Mouse (Mus musculus): ENCODE data around the gene Rab6b. TPM values are rescaled to one million over a fixed set of nuclear protein-coding genes. Genes with fewer than 3 reads are reported as not detected.

The Rab6b gene
- polyA plus RNA-seq, 1 experiment from 2014 or later: 7.3 TPM

- H3K27me3 ChIP-seq (ENCODE audit: insufficient read depth, low read length): no peaks in the 10 kb centered on the region
- no peak overlapping the region for H3K4me3 ChIP-seq (replicated peaks; ENCODE audit: low read depth, low read length)
- H3K9ac ChIP-seq (ENCODE audit: low read depth, low read length): no peak overlapping the region
- H3K4me2 ChIP-seq (ENCODE audit: low read length): no peak overlapping the region
- DNase-seq (ENCODE audit: low spot score) (no peak), ATAC-seq (replicated peaks; ENCODE audit: low FRiP score, low read depth) (no peak)
- H3K27ac ChIP-seq: no peak overlapping the region
- 87% methylated on average over 3 of the region's 3 CpGs for WGBS
- no peaks in the 10 kb centered on the region for H3K9me3 ChIP-seq (replicated peaks; ENCODE audit: low read length)
- no peaks in the 10 kb centered on the region for H3K36me3 ChIP-seq (ENCODE audit: insufficient read depth, low read length)
- H3K4me1 ChIP-seq (replicated peaks; ENCODE audit: insufficient read depth, low read length): no peaks in the 10 kb centered on the region
- TF ChIP-seq CTCF (IDR thresholded peaks at IDR 0.05; ENCODE audit: low read depth): no peak
These were observed 28.2 kb upstream of the Rab6b start for GRCm38 (mm10) chr9:103083405-103083804.

GRCm38 (mm10) chr9:103086736-103087135, 24.9 kb upstream of the Rab6b start:
- H3K27me3 ChIP-seq (ENCODE audit: insufficient read depth, low read length): no peaks in the 10 kb centered on the region
- WGBS: 92% methylated on average over 6 of the region's 6 CpGs
- no peak for DNase-seq (ENCODE audit: low spot score)
- no peaks in the 10 kb centered on the region for H3K9me3 ChIP-seq (replicated peaks; ENCODE audit: low read length)
- no peaks in the 10 kb centered on the region for H3K36me3 ChIP-seq (ENCODE audit: insufficient read depth, low read length)
- no peak overlapping the region for H3K9ac ChIP-seq (ENCODE audit: low read depth, low read length)
- H3K4me1 ChIP-seq (replicated peaks; ENCODE audit: insufficient read depth, low read length): no peaks in the 10 kb centered on the region; the same call in 1 of the 2 replicates
- H3K4me3 ChIP-seq (replicated peaks; ENCODE audit: low read depth, low read length): no peak overlapping the region
- no peak for TF ChIP-seq CTCF (IDR thresholded peaks at IDR 0.05; ENCODE audit: low read depth)
- ATAC-seq (replicated peaks; ENCODE audit: low FRiP score, low read depth): no peak
- H3K27ac ChIP-seq: no peak overlapping the region
- no peak overlapping the region for H3K4me2 ChIP-seq (ENCODE audit: low read length)

GRCm38 (mm10) chr9:103087301-103087700, 24.3 kb upstream of the Rab6b start:
- H3K9me3 ChIP-seq (replicated peaks; ENCODE audit: low read length): no peaks in the 10 kb centered on the region
- ATAC-seq (replicated peaks; ENCODE audit: low FRiP score, low read depth) (no peak), DNase-seq (ENCODE audit: low spot score) (no peak)
- 28% methylated on average over 8 of the region's 8 CpGs for WGBS
- no peak for TF ChIP-seq CTCF (IDR thresholded peaks at IDR 0.05; ENCODE audit: low read depth)
- no peak overlapping the region for H3K4me2 ChIP-seq (ENCODE audit: low read length)
- H3K36me3 ChIP-seq (ENCODE audit: insufficient read depth, low read length): no peaks in the 10 kb centered on the region
- no peaks in the 10 kb centered on the region for H3K27me3 ChIP-seq (ENCODE audit: insufficient read depth, low read length)
- H3K4me3 ChIP-seq (replicated peaks; ENCODE audit: low read depth, low read length): no peak overlapping the region
- no peaks in the 10 kb centered on the region; the same call in 1 of the 2 replicates for H3K4me1 ChIP-seq (replicated peaks; ENCODE audit: insufficient read depth, low read length)
- H3K27ac ChIP-seq: no peak overlapping the region
- H3K9ac ChIP-seq (ENCODE audit: low read depth, low read length): no peak overlapping the region

GRCm38 (mm10) chr9:103088661-103089060, 22.9 kb upstream of the Rab6b start:
- Histone ChIP-seq H3K27me3 (ENCODE audit: insufficient read depth, low read length) (no peaks in the 10 kb centered on the region), H3K36me3 (ENCODE audit: insufficient read depth, low read length) (no peaks in the 10 kb centered on the region), H3K4me1 (replicated peaks; ENCODE audit: insufficient read depth, low read length) (no peaks in the 10 kb centered on the region; the same call in 1 of the 2 replicates), H3K9me3 (replicated peaks; ENCODE audit: low read length) (no peaks in the 10 kb centered on the region), H3K9ac (ENCODE audit: low read depth, low read length) (no peak overlapping the region), H3K4me2 (ENCODE audit: low read length) (no peak overlapping the region), H3K4me3 (replicated peaks; ENCODE audit: low read depth, low read length) (no peak overlapping the region), H3K27ac (no peak overlapping the region)
- TF ChIP-seq CTCF (IDR thresholded peaks at IDR 0.05; ENCODE audit: low read depth): no peak
- no peak for DNase-seq (ENCODE audit: low spot score)
- 75% methylated on average over 2 of the region's 2 CpGs for WGBS
- no peak for ATAC-seq (replicated peaks; ENCODE audit: low FRiP score, low read depth)

GRCm38 (mm10) chr9:103090116-103090875, 21.3 kb upstream of the Rab6b start:
- Histone ChIP-seq H3K4me3 (replicated peaks; ENCODE audit: low read depth, low read length) (no peak overlapping the region), H3K27me3 (ENCODE audit: insufficient read depth, low read length) (no peaks in the 10 kb centered on the region), H3K36me3 (ENCODE audit: insufficient read depth, low read length) (no peaks in the 10 kb centered on the region), H3K4me2 (ENCODE audit: low read length) (no peak overlapping the region), H3K9ac (ENCODE audit: low read depth, low read length) (no peak overlapping the region), H3K27ac (peak overlapping the region; percentile 42; the same call in 1 of the 2 replicates), H3K9me3 (replicated peaks; ENCODE audit: low read length) (no peaks in the 10 kb centered on the region), H3K4me1 (replicated peaks; ENCODE audit: insufficient read depth, low read length) (no peaks in the 10 kb centered on the region; the same call in 1 of the 2 replicates)
- peak; percentile 35; the same call in 1 of the 2 replicates for ATAC-seq (replicated peaks; ENCODE audit: low FRiP score, low read depth)
- peak; percentile 41 for DNase-seq (ENCODE audit: low spot score)
- 51% methylated on average over 9 of the region's 9 CpGs for WGBS
- TF ChIP-seq CTCF (IDR thresholded peaks at IDR 0.05; ENCODE audit: low read depth): no peak

- no peak for DNase-seq (ENCODE audit: low spot score)
- Histone ChIP-seq H3K4me2 (ENCODE audit: low read length) (no peak overlapping the region), H3K9ac (ENCODE audit: low read depth, low read length) (no peak overlapping the region), H3K4me3 (replicated peaks; ENCODE audit: low read depth, low read length) (no peak overlapping the region), H3K27me3 (ENCODE audit: insufficient read depth, low read length) (no peaks in the 10 kb centered on the region), H3K4me1 (replicated peaks; ENCODE audit: insufficient read depth, low read length) (no peaks in the 10 kb centered on the region; the same call in 1 of the 2 replicates), H3K9me3 (replicated peaks; ENCODE audit: low read length) (no peaks in the 10 kb centered on the region), H3K27ac (no peak overlapping the region), H3K36me3 (ENCODE audit: insufficient read depth, low read length) (no peaks in the 10 kb centered on the region)
- 76% methylated on average over 16 of the region's 16 CpGs for WGBS
- no peak for TF ChIP-seq CTCF (IDR thresholded peaks at IDR 0.05; ENCODE audit: low read depth)
- ATAC-seq (replicated peaks; ENCODE audit: low FRiP score, low read depth): no peak
These were observed 20.3 kb upstream of the Rab6b start for GRCm38 (mm10) chr9:103091039-103091883.

Data from kidney, postnatal 0 days (tissue).